Mouse (Mus musculus) hindbrain, embryonic 16.5 days (tissue): ENCODE data around the gene Cartpt. TPM values are rescaled to one million over a fixed set of nuclear protein-coding genes. Genes with fewer than 3 reads are reported as not detected.
"Not testable (repeated sequence)": the region's sequence is repeated elsewhere in the genome, so short reads cannot be mapped to it uniquely, and the experiment has no call there.

Experiments used
- ATAC-seq: fragments of 200-750 bp; cut with Nextera tagmentation; 2 replicates; pipeline ENCODE4 v1.8.0; 2017; ENCODE audit warnings: moderate TSS enrichment, moderate library complexity
- H3K27ac ChIP-seq: fragments of 300-500 bp; sonication (generic); 2 replicates; pipeline ENCODE4 v1.5.1; 2014; ENCODE audit warnings: low read depth, mild to moderate bottlenecking, control low read depth, low read length, moderate library complexity
- H3K27me3 ChIP-seq: fragments of 300-500 bp; sonication (generic); replicated peaks from 2 replicates; pipeline ENCODE4 v1.6.1; 2014; ENCODE audit warnings: low read length; ENCODE audit not compliant: control insufficient read depth, insufficient read depth
- H3K36me3 ChIP-seq: fragments of 300-500 bp; sonication (generic); 2 replicates; pipeline ENCODE4 v1.6.1; 2014; ENCODE audit warnings: mild to moderate bottlenecking, low read length, moderate library complexity, mixed read lengths; ENCODE audit not compliant: control insufficient read depth, insufficient read depth
- H3K4me1 ChIP-seq: fragments of 300-500 bp; sonication (generic); 2 replicates; pipeline ENCODE4 v1.6.1; 2014; ENCODE audit warnings: low read depth, low read length; ENCODE audit not compliant: control insufficient read depth, insufficient read depth
- H3K4me2 ChIP-seq: fragments of 300-500 bp; sonication (generic); 2 replicates; pipeline ENCODE4 v1.6.1; 2014; ENCODE audit warnings: mild to moderate bottlenecking, low read length, control low read depth, moderate library complexity
- H3K4me3 ChIP-seq: fragments of 300-500 bp; sonication (generic); 2 replicates; pipeline ENCODE4 v1.5.1; 2014; ENCODE audit warnings: mild to moderate bottlenecking, low read length, control low read depth, moderate library complexity
- H3K9ac ChIP-seq: fragments of 300-500 bp; sonication (generic); 2 replicates; pipeline ENCODE4 v1.6.1; 2014; ENCODE audit warnings: low read depth, mild to moderate bottlenecking, control low read depth, low read length, moderate library complexity
- H3K9me3 ChIP-seq: fragments of 300-500 bp; sonication (generic); 2 replicates; pipeline ENCODE4 v1.6.1; 2014; ENCODE audit warnings: mild to moderate bottlenecking, low read length, moderate library complexity; ENCODE audit not compliant: control insufficient read depth
- WGBS: fragments of 180-500 bp; shearing (Covaris S2); extraction: QIAGEN DNeasy Blood & Tissue Kit; methylation state at CpG from one replicate; pipeline ENCODE4 v1.1.7; 2014; 5-methylcytosine and 5-hydroxymethylcytosine counted together
- polyA plus RNA-seq: library from polyadenylated mRNA; unstranded; fragments of >200 nt; fragmentation: Nextera tagmentation; extraction: Ambion mirVana; gene quantifications from 2 replicates; pipeline ENCODE4 v1.2.1, GENCODE M21; 2015

The Cartpt gene
- polyA plus RNA-seq, 1 experiment from 2014 or later: 32.9 TPM

- Histone ChIP-seq H3K27ac (no peak overlapping the region), H3K9ac (no peak overlapping the region), H3K9me3 (no peaks in the 10 kb centered on the region), H3K36me3 (no peaks in the 10 kb centered on the region), H3K4me2 (no peak overlapping the region), H3K4me3 (no peak overlapping the region), H3K27me3 (no peaks in the 10 kb centered on the region), H3K4me1 (no peaks in the 10 kb centered on the region)
- ATAC-seq: 0 out of 2 replicates have a peak, but pooled peaks have one; percentile 30
- WGBS: 37% methylated on average over 5 of the region's 5 CpGs
Measured at GRCm38 (mm10) chr13:99926249-99926648, 25.4 kb upstream of the Cartpt start.

DNA sequence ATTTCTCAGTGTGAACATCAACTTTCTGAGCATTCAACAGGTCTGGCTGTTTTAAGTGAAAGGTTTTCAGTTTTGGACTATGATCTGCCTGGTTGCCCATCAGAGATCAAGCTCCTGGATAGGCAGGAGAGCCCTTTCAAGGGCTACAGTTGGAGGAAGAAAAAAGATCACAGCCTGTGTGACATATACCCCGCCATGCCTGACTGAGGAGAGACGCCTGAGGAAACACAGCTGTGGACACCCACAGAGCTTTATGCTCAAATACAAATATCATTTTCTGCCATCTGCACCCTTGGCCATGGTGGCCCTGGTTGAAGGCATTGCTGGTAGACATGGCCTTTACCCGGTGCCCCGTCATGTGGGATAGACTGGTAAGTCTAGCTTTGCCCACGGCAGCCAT lies 14.7 kb upstream of the Cartpt start:
- WGBS: 72% methylated on average over 5 of the region's 5 CpGs
- Histone ChIP-seq H3K36me3 (no peaks in the 10 kb centered on the region), H3K27ac (no peak overlapping the region), H3K9ac (no peak overlapping the region), H3K9me3 (no peaks in the 10 kb centered on the region), H3K27me3 (no peaks in the 10 kb centered on the region), H3K4me2 (no peak overlapping the region), H3K4me3 (no peak overlapping the region), H3K4me1 (no peaks in the 10 kb centered on the region)
- ATAC-seq: no peak

GRCm38 (mm10) chr13:99900557-99900892 lies 366 bp downstream of the Cartpt start:
- H3K9ac ChIP-seq: peak overlapping the region; percentile 57
- H3K4me1 ChIP-seq: peaks cover 8% of the 10 kb centered on the region
- H3K27ac ChIP-seq: no peak overlapping the region
- peak; percentile 72 for ATAC-seq
- no peaks in the 10 kb centered on the region for H3K36me3 ChIP-seq
- peaks cover 20% of the 10 kb centered on the region for H3K27me3 ChIP-seq
- H3K4me3 ChIP-seq: peak overlapping the region; percentile 39
- H3K4me2 ChIP-seq: peak overlapping the region; percentile 75
- H3K9me3 ChIP-seq: no peaks in the 10 kb centered on the region
- under 1% methylated on average over 30 of the region's 30 CpGs for WGBS

GRCm38 (mm10) chr13:99899670-99900556 lies 978 bp downstream of the Cartpt start:
- H3K4me3 ChIP-seq: peak overlapping the region; percentile 39
- H3K4me2 ChIP-seq: peak overlapping the region; percentile 75
- H3K27me3 ChIP-seq: peaks cover 20% of the 10 kb centered on the region
- H3K36me3 ChIP-seq: no peaks in the 10 kb centered on the region
- H3K9ac ChIP-seq: peak overlapping the region; percentile 57
- ATAC-seq: no peak; the same call in 1 of the 2 replicates
- no peak overlapping the region for H3K27ac ChIP-seq
- H3K9me3 ChIP-seq: no peaks in the 10 kb centered on the region
- 5% methylated on average over 38 of the region's 38 CpGs for WGBS
- peaks cover 8% of the 10 kb centered on the region for H3K4me1 ChIP-seq

DNA sequence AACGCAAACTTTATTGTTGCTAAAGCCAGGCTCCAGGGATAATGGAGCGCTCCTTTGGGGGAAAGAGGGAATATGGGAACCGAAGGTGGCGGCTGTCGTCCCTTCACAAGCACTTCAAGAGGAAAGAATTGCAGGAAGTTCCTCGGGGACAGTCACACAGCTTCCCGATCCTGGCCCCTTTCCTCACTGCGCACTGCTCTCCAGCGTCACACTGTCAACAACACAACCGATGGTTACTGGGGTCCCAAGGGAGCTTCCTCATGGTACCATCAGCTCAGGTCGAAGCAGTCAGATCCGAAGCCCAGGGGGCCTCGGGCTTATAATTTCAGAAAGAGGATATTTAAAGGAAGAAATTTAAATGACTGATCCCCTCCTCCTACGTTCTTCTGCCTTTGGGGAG lies 2.1 kb downstream of the Cartpt start:
- Histone ChIP-seq H3K9me3 (no peaks in the 10 kb centered on the region), H3K4me2 (0 out of 2 replicates have a peak overlapping the region, but pooled peaks have one; percentile 1), H3K4me3 (no peak overlapping the region), H3K36me3 (no peaks in the 10 kb centered on the region), H3K9ac (no peak overlapping the region), H3K4me1 (peaks cover 8% of the 10 kb centered on the region), H3K27me3 (peaks cover 20% of the 10 kb centered on the region), H3K27ac (no peak overlapping the region)
- no peak for ATAC-seq
- 22% methylated on average over 14 of the region's 14 CpGs for WGBS

GRCm38 (mm10) chr13:99885636-99886035 lies 15.3 kb downstream of the Cartpt start:
- no peaks in the 10 kb centered on the region for H3K36me3 ChIP-seq
- no peak overlapping the region for H3K4me3 ChIP-seq
- no peak for ATAC-seq
- no peaks in the 10 kb centered on the region for H3K4me1 ChIP-seq
- no peaks in the 10 kb centered on the region for H3K9me3 ChIP-seq
- H3K4me2 ChIP-seq: no peak overlapping the region
- H3K9ac ChIP-seq: no peak overlapping the region
- H3K27ac ChIP-seq: no peak overlapping the region
- 68% methylated on average over 6 of the region's 6 CpGs for WGBS
- no peaks in the 10 kb centered on the region for H3K27me3 ChIP-seq

GRCm38 (mm10) chr13:99881774-99882173 lies 19.1 kb downstream of the Cartpt start:
- not testable (repeated sequence) for ATAC-seq, H3K4me1 ChIP-seq, H3K36me3 ChIP-seq, H3K27ac ChIP-seq, H3K27me3 ChIP-seq, H3K4me3 ChIP-seq, H3K9me3 ChIP-seq, H3K4me2 ChIP-seq, H3K9ac ChIP-seq
- 84% methylated on average over 8 of the region's 8 CpGs for WGBS

- no peak overlapping the region for H3K27ac ChIP-seq
- no peak overlapping the region for H3K9ac ChIP-seq
- H3K4me2 ChIP-seq: no peak overlapping the region
- WGBS: 56% methylated on average over 10 of the region's 10 CpGs
- no peaks in the 10 kb centered on the region for H3K9me3 ChIP-seq
- no peaks in the 10 kb centered on the region for H3K27me3 ChIP-seq
- no peaks in the 10 kb centered on the region for H3K36me3 ChIP-seq
- H3K4me1 ChIP-seq: no peaks in the 10 kb centered on the region
- ATAC-seq: no peak
- no peak overlapping the region for H3K4me3 ChIP-seq
Measured at GRCm38 (mm10) chr13:99879696-99880095, 21.2 kb downstream of the Cartpt start.

DNA sequence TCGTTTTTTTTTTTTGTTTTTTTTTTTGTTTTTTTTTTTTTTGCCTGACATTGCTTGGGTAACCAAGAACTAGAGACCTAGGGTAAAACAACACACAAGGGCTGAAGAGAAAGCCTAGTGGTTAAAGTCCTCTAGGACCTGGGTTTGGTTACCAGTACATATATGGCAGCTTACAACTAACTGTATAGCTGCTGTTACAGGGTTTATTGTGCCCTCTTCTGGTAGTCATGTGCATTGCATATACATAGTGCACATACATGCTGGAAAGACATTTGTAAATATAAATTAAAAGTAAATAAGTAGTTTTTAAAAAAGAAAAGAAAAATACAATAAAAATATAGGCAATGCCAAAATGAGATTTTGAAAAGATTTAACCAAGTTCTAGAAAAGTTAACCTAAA lies 28.8 kb downstream of the Cartpt start:
- Histone ChIP-seq H3K4me3 (no peak overlapping the region), H3K36me3 (no peaks in the 10 kb centered on the region), H3K4me1 (no peaks in the 10 kb centered on the region), H3K27ac (no peak overlapping the region), H3K9me3 (0 out of 2 replicates have a peak, but pooled peaks cover 3% of the 10 kb centered on the region), H3K27me3 (no peaks in the 10 kb centered on the region), H3K9ac (no peak overlapping the region), H3K4me2 (no peak overlapping the region)
- no peak for ATAC-seq
- WGBS: 77% methylated on average over 1 of the region's 1 CpGs
